Mouse (Mus musculus): Measurements from ENCODE around the gene Zfp280b. TPM values are rescaled to one million over a fixed set of nuclear protein-coding genes. Genes with fewer than 3 reads are reported as not detected.
"Not testable (repeated sequence)": the region's sequence is repeated elsewhere in the genome, so short reads cannot be mapped to it uniquely, and the experiment has no call there.

Zfp280b gene
- polyA plus RNA-seq, 1 experiment from 2014 or later = 23.2 TPM

- Histone ChIP-seq H3K27me3 (ENCODE audit: control insufficient read depth, insufficient read depth, low read length) (no peaks in the 10 kb centered on the region), H3K4me1 (ENCODE audit: control insufficient read depth, insufficient read depth, low read length) (no peaks in the 10 kb centered on the region), H3K36me3 (ENCODE audit: control insufficient read depth, insufficient read depth, low read length) (no peaks in the 10 kb centered on the region), H3K9me3 (ENCODE audit: control insufficient read depth, low read depth, low read length) (no peaks in the 10 kb centered on the region), H3K4me3 (ENCODE audit: low read depth, low read length) (no peak overlapping the region), H3K9ac (replicated peaks; ENCODE audit: low read depth, low read length) (no peak overlapping the region), H3K27ac (ENCODE audit: low read length) (no peak overlapping the region), H3K4me2 (replicated peaks; ENCODE audit: low read depth, low read length) (no peak overlapping the region)
- 31% methylated on average over 12 of the region's 12 CpGs for WGBS
- ATAC-seq (ENCODE audit: insufficient number of reproducible peaks, insufficient read depth, low FRiP score, low read depth) = 0 out of 2 replicates have a peak, but pooled peaks have one; percentile 6
Observed at GRCm38 (mm10) chr10:76067674-76068613, 35.5 kb downstream of the Zfp280b start.

- WGBS = 94% methylated on average over 5 of the region's 5 CpGs
- not testable (repeated sequence) for H3K27me3 ChIP-seq (ENCODE audit: control insufficient read depth, insufficient read depth, low read length); H3K36me3 ChIP-seq (ENCODE audit: control insufficient read depth, insufficient read depth, low read length); H3K4me2 ChIP-seq (replicated peaks; ENCODE audit: low read depth, low read length); H3K9ac ChIP-seq (replicated peaks; ENCODE audit: low read depth, low read length); H3K4me3 ChIP-seq (ENCODE audit: low read depth, low read length); ATAC-seq (ENCODE audit: insufficient number of reproducible peaks, insufficient read depth, low FRiP score, low read depth); H3K9me3 ChIP-seq (ENCODE audit: control insufficient read depth, low read depth, low read length); H3K27ac ChIP-seq (ENCODE audit: low read length); H3K4me1 ChIP-seq (ENCODE audit: control insufficient read depth, insufficient read depth, low read length)
Observed at GRCm38 (mm10) chr10:76072080-76072479, 39.6 kb downstream of the Zfp280b start.

- ATAC-seq (ENCODE audit: insufficient number of reproducible peaks, insufficient read depth, low FRiP score, low read depth); H3K4me1 ChIP-seq (ENCODE audit: control insufficient read depth, insufficient read depth, low read length); H3K9me3 ChIP-seq (ENCODE audit: control insufficient read depth, low read depth, low read length); H3K27me3 ChIP-seq (ENCODE audit: control insufficient read depth, insufficient read depth, low read length); H3K36me3 ChIP-seq (ENCODE audit: control insufficient read depth, insufficient read depth, low read length); H3K4me2 ChIP-seq (replicated peaks; ENCODE audit: low read depth, low read length); H3K4me3 ChIP-seq (ENCODE audit: low read depth, low read length); H3K27ac ChIP-seq (ENCODE audit: low read length); H3K9ac ChIP-seq (replicated peaks; ENCODE audit: low read depth, low read length): not testable (repeated sequence)
- WGBS = 92% methylated on average over 2 of the region's 2 CpGs
Observed at GRCm38 (mm10) chr10:76077008-76077407, 44.6 kb downstream of the Zfp280b start.

Small RNA genes within 50 kb of the gene (microRNA-seq; reads per million reads assigned to microRNA genes)
- not detected for gene Mir6409

Other genes starting within 250 kb of the Zfp280b start
- gene Gstt1, start 234.1 kb upstream of the Zfp280b start, polyA plus RNA-seq (2014; fragmentation: Nextera tagmentation; extraction: Ambion mirVana) = 11.6 and 12.6 TPM in 2 replicates
- gene Gstt4, start 210.1 kb upstream of the Zfp280b start, polyA plus RNA-seq (2014; fragmentation: Nextera tagmentation; extraction: Ambion mirVana) = not detected in 2 replicates
- 43.5 and 47.4 TPM in 2 replicates for gene Gstt2, start 195.2 kb upstream of the Zfp280b start, polyA plus RNA-seq (2014; fragmentation: Nextera tagmentation; extraction: Ambion mirVana)
- gene Mif, start 172.4 kb upstream of the Zfp280b start, polyA plus RNA-seq (2014; fragmentation: Nextera tagmentation; extraction: Ambion mirVana) = 1,950 and 2,198 TPM in 2 replicates
- 2.3 and 3.3 TPM in 2 replicates for gene Derl3, start 139.2 kb upstream of the Zfp280b start, polyA plus RNA-seq (2014; fragmentation: Nextera tagmentation; extraction: Ambion mirVana)
- gene Smarcb1, start 111.0 kb upstream of the Zfp280b start, polyA plus RNA-seq (2014; fragmentation: Nextera tagmentation; extraction: Ambion mirVana) = 182 and 197 TPM in 2 replicates
- 40.3 and 47.6 TPM in 2 replicates for gene Chchd10, start 99.5 kb upstream of the Zfp280b start, polyA plus RNA-seq (2014; fragmentation: Nextera tagmentation; extraction: Ambion mirVana)
- gene Mmp11, start 96.2 kb upstream of the Zfp280b start, polyA plus RNA-seq (2014; fragmentation: Nextera tagmentation; extraction: Ambion mirVana) = 47.9 and 59.5 TPM in 2 replicates
- not detected in 2 replicates for gene Gm867, start 92.0 kb upstream of the Zfp280b start, polyA plus RNA-seq (2014; fragmentation: Nextera tagmentation; extraction: Ambion mirVana)
- 0.88 and 1.3 TPM in 2 replicates for gene Vpreb3, start 89.6 kb upstream of the Zfp280b start, polyA plus RNA-seq (2014; fragmentation: Nextera tagmentation; extraction: Ambion mirVana)
- gene Gm5134, start 78.1 kb upstream of the Zfp280b start, polyA plus RNA-seq (2014; fragmentation: Nextera tagmentation; extraction: Ambion mirVana) = not detected in 2 replicates
- not detected in 2 replicates for gene Slc5a4b, start 78.3 kb downstream of the Zfp280b start, polyA plus RNA-seq (2014; fragmentation: Nextera tagmentation; extraction: Ambion mirVana)
- gene Slc5a4a, start 114.8 kb downstream of the Zfp280b start, polyA plus RNA-seq (2014; fragmentation: Nextera tagmentation; extraction: Ambion mirVana) = not detected in 2 replicates
- 58.1 and 61.4 TPM in 2 replicates for gene Prmt2, start 205.2 kb downstream of the Zfp280b start, polyA plus RNA-seq (2014; fragmentation: Nextera tagmentation; extraction: Ambion mirVana)
- gene S100b, start 221.2 kb downstream of the Zfp280b start, polyA plus RNA-seq (2014; fragmentation: Nextera tagmentation; extraction: Ambion mirVana) = 1.6 and 2.1 TPM in 2 replicates